Mouse (Mus musculus): ENCODE results near the gene Slirp.

The Slirp gene

GRCm38 (mm10) chr12:87443700-87444122, at the start of gene Slirp, which contains the start of gene Alkbh1:
Gene Slirp (plus strand): TSS chr12:87443896.
Gene Alkbh1 (minus strand): TSS chr12:87444017.
- DNase-seq (ENCODE audit: low spot score in 2 of 2), result peak; percentile 93 to 97

DNA sequence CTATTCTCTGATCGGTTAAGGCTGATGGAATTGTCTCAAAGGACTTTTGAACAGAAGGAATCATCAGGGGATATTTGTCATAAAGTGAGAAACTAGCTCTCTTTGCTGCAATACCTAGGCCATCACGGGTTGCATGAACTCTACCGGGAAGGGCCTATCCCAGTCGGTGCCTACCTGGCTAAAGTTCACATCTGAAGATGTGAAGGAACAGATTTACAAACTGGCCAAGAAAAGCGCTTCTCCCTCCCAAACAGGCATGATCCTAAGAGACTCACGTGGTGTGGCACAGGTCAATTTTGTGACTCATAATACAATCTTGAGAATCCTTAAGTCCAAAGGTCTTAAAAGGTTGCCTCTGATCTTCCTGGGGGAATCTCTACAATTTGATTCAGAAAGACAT, 49.4 kb upstream of the Slirp start:
- no peak for DNase-seq (ENCODE audit: low spot score in 2 of 2)

DNA sequence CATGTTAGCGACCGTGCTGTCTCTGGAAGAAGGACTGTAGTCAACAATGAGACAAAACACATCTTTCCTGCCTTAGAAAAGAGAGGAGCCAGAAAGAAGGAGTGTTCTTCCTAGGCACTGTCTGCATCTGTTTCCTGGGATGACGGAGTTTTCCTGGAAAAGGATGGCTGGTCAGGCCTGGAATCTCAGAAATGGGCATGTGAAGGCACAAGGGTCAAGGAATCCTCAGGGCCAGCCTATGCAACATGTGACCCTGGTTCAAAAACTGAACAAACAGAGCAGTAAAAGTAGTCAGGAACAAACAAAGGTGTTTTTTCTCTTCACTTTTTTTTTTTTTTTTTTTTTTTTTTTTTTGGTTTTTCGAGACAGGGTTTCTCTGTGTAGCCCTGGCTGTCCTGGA, 46.6 kb upstream of the Slirp start:
- DNase-seq (ENCODE audit: low spot score in 2 of 2), result no peak

DNA sequence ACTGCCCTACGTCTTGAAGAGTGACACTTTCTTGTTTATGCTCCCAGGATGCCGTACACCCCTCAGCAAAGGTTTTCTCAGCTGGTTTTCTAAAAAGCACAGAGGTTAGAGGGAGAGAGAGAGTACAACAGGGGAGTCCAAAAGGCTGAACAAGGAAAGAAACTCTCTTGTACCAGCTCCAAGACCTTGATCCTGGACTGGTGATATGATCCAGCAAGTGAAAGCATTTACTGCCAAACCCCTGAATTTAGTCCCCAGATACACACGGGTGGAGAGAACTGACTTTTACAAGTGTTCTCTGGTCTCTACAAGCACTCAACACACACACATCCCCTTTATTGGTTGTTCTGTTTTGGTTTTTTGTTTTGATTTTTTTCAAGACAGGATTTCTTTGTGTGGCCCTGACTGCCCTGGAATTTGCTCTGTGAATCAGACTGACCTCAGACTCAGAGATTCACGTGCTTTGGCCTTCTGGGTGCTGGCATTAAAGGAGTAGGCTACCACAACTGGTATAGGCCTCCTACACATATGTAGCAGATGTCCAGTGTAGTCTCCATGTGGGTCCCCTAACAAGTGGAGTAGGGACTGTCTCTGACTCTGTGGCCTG, 45.8 kb upstream of the Slirp start:
- no peak for DNase-seq (ENCODE audit: low spot score in 2 of 2)

GRCm38 (mm10) chr12:87399119-87399819, 44.4 kb upstream of the Slirp start:
- no peak for DNase-seq (ENCODE audit: low spot score in 2 of 2)

DNA sequence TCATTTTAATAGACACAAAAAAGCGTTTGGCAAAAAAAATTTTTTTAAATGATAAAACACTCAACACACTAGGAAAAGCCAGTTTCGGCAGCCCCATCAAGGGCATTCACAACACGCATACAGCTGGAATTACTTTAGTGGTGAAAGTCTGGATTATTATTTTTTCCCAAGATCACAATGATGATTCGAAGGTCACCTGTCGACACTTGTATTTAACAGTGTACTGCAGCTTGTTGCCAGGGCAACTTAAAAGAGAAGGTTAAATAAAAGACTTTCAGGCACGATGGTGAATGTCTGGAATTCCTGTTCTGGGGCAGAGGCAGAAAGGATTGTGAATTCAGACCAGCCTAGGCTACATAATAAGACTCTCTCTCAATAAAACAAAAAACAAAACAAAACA, 41.8 kb upstream of the Slirp start:
- no peak for DNase-seq (ENCODE audit: low spot score in 2 of 2)

GRCm38 (mm10) chr12:87405165-87405564, 38.5 kb upstream of the Slirp start:
- no peak for DNase-seq (ENCODE audit: low spot score in 2 of 2)

DNA sequence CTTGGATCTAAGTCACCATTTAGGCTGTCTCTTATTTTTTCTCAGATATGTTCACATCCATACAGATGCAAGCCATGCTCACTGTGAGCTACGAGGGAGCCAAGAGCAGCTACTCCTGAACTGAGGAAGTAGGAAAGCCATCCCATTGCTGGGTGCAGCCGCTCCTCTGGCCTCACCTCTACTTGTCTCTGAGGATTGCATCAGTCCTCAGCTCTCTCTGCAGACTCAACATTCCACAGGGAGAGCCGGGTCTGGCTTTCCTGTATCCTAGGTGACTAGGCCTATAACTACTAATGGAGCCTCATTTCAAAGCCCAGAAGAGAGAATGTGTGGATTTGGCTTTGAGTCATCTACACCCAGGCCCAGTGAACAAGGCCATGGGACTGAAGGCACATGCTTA, 38.0 kb upstream of the Slirp start:
- DNase-seq (ENCODE audit: low spot score in 2 of 2), result no peak

DNA sequence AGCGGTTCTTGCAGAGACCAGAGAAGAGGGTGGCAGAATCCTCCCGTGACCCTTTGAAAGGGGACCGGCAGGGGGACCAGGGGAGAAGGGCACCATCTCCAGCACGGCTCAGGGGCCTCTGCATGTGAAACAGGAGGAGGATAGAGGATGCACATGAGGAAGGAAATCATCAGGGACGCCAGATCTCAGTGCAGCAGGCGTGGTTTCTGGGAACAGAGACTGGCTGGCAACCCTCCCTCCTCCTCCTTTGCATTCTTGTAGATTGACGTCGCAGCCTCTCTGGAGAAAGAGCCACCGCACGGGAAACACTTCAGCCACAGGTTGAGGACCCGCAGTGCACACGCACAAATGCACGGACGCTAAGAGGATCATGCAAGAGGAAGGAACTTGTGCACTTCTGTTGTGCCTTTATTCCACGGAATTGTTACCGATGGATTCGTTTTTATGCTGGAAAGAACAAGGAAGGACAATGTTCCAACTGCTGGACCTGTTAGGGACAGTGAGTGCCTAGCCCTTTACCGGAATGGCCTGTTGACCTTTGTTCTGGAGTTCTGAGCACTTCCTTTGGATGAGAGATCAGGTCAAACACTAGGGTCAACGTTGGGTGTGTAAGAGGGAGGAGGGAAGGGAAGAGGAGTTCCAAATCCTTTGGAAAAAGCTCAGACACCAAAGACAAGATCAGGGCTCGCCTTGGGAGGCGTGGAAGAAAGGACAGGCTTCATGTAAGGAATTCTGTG, 35.7 kb upstream of the Slirp start:
- DNase-seq (ENCODE audit: low spot score in 2 of 2), result no peak

GRCm38 (mm10) chr12:87409123-87409522, 34.6 kb upstream of the Slirp start:
- DNase-seq (ENCODE audit: low spot score in 2 of 2), result no peak

DNA sequence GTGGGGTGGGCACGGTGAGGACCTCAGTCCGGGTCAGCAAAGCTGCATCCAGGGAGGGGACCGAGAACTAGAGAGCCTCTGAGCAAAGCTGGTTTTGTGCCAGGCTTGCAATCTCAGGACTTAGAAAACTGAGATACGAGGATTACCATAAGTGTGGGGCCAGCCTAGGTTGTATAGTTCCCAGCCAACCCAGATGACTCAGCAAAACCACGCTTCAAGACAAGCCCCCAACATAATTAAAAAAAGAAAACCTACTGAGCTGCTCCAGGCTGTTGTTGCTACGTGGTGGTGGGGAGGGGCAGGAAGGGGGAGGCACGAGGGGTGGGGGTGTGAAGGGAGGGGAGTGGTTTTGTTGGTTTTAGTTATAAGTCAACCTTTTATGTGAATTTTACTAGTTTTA, 32.7 kb upstream of the Slirp start:
- no peak for DNase-seq (ENCODE audit: low spot score in 2 of 2)

DNA sequence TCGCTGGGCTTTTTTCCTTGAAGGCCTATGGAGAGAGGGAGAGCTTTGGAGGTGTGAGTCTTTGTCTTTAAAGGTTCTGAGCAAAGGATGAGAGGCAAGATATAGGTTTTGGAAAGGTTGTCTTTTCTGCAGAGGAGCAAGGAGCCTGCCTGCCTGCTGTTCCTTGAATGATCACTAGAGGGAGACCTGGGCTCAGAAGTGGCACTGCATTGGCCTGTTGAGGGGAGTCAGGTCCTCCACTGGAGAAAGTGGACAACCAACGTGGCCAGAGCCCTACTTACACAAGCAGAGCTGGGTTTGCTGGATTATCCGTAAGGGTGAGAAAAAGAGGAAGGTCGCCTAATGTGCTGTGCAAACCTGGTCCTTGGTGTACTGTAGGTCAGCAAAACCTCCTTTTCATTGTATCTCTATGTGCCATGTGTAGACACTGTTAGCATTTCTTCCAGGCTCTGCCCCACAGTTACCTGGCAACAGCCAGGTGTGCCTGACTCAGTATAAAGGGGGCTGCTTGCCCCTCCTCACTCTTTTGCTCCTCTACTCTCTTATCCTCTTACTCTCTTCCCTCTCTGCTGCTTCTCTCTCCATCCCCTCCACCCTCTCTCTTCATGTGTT, 30.4 kb upstream of the Slirp start:
- peak; percentile 78 to 82 for DNase-seq (ENCODE audit: low spot score in 2 of 2)

- no peak for DNase-seq (ENCODE audit: low spot score in 2 of 2)
These were observed 28.3 kb upstream of the Slirp start for GRCm38 (mm10) chr12:87415358-87415757.

DNA sequence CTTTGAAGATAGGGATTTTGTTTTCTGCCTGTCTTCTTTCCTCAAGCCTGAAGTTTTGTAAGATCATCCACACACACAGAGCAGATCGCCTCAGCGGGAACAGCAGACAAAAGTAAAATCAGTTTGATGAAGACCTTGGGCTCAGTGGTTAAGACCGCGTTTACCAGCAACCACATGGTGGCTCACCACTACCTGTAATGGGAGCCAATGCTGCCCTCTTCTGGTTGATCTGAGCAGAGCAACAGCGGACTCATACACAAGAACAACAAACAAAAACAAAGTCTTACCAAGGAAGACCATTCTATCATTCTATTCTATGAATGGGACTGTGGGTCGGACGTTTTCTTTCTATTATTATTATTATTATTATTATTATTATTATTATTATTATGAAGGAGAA, 27.0 kb upstream of the Slirp start:
- peak in 1 of 2 experiments; percentile 42 for DNase-seq (ENCODE audit: low spot score in 2 of 2)

GRCm38 (mm10) chr12:87418921-87419320, 24.8 kb upstream of the Slirp start:
- DNase-seq (ENCODE audit: low spot score in 2 of 2), result no peak

DNA sequence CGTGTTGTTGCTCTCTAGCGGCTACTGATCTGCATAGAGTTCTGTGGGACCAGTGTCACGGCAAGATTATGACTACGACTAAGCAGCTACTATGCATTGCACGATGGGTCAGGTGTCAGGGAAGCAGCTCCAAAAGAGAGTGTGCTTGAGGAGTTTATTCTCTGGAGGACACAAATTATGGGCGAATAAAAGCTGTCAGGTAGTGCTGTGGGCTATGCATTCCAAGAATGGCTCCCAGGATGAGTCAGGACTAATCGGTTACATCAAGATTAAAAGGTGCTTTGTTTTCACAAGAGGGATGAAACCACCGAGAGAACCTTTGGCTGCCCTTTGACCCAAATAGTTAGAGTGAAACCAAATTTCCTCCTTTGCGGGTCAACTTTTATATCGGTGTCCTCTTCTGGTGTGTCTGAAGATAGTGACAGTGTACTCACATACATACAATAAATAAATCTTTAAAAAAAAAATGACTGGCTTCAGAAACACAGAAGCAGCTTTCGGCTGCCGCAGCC, 23.7 kb upstream of the Slirp start:
- no peak for DNase-seq (ENCODE audit: low spot score in 2 of 2)

GRCm38 (mm10) chr12:87421708-87422507, 21.8 kb upstream of the Slirp start:
- DNase-seq (ENCODE audit: low spot score in 2 of 2), result no peak

- DNase-seq (ENCODE audit: low spot score in 2 of 2), result no peak
These were observed 20.0 kb upstream of the Slirp start for GRCm38 (mm10) chr12:87423700-87424099.

DNA sequence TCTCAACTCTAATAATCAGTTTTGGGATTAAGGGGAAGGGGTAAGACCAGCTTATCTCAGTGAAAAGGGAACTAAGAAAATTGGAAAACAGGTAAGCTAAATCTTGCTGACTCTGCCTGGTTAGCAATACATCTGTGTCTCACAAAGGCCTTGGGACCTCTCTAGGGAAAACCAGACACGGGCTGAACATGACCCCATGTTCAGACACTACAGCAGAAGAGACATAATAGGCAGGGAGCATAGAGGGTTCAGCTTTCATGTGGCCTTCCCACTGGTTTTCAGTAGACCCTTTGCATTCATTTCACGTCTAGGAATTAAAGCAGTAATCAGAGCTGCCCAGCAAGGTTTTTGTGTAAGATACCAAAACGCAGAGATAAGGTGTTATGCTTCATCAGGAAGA, 19.2 kb upstream of the Slirp start:
- no peak for DNase-seq (ENCODE audit: low spot score in 2 of 2)

DNA sequence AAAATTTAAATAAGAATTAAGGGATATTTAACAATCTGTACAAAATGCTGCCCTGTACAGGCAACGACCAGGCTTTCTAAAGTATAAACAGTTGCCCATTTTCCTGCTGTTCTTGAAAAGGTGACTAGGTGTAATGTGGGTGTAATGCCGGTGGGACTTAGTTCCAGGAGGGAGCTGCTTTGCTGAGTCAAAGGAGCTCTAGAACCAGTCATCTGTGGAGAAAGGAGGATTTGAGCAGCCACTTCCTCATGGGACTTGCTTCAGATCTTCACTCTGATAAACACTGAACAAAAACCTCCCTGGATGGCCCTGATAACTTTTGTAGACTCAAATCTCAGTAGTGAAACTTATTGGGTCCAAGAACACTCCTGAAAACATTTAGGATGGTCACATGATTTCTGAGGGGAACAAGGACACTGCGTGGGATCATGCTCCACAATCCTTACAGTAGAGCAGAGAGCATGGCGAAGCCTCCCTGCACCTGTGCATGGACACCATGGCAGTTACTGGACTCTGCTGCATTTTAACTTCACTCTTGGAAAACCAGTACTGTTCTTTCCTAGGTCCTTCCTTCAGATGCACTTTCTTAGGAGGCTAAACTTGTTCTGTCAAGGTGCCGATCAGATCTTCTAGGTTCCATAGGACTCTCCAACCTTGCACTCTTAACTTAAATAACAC, 17.2 kb upstream of the Slirp start:
- DNase-seq (ENCODE audit: low spot score in 2 of 2), result no peak

- DNase-seq (ENCODE audit: low spot score in 2 of 2), result no peak
These were observed 15.4 kb upstream of the Slirp start for GRCm38 (mm10) chr12:87428295-87428694.

Measured in right cerebral cortex, adult 2 months (tissue).